Mouse (Mus musculus) megakaryocyte, embryonic 14.5 days (primary cell): ENCODE measurements around the gene Rap1gds1. TPM values are rescaled to one million over a fixed set of nuclear protein-coding genes. Genes with fewer than 3 reads are reported as not detected.

Experiments
- H3K27me3 ChIP-seq: replicated peaks from 2 replicates; pipeline ENCODE3; 2012; ENCODE audit warnings: inconsistent platforms
- H3K36me3 ChIP-seq: replicated peaks from 2 replicates; pipeline ENCODE3; 2012; ENCODE audit warnings: low read length, inconsistent platforms, mixed read lengths
- H3K4me1 ChIP-seq: 2 replicates; pipeline ENCODE4 v1.6.1; 2012; ENCODE audit warnings: inconsistent platforms
- H3K4me3 ChIP-seq: replicated peaks from 2 replicates; pipeline ENCODE3; 2012; ENCODE audit warnings: moderate library complexity, mild to moderate bottlenecking, inconsistent platforms
- H3K9me3 ChIP-seq: 2 replicates; pipeline ENCODE4 v1.6.1; 2012; ENCODE audit warnings: inconsistent platforms
- FLI1 ChIP-seq: IDR thresholded peaks from 2 replicates; pipeline ENCODE4 v1.6.1; 2012; ENCODE audit warnings: low read length, inconsistent platforms, mixed read lengths
- GATA1 ChIP-seq: IDR thresholded peaks from 3 replicates; pipeline ENCODE4 v1.6.1; 2012; ENCODE audit warnings: mixed read lengths, low read length, inconsistent platforms, borderline replicate concordance
- polyA plus RNA-seq: library from polyadenylated mRNA; stranded (reverse); fragments of >175 nt; gene quantifications from 2 replicates; pipeline ENCODE4 v1.2.3, GENCODE M21; 2012; ENCODE audit warnings: low replicate concordance; ENCODE audit not compliant: insufficient read depth

Gene Rap1gds1
- polyA plus RNA-seq, 1 experiment = 5.4 TPM

GRCm38 (mm10) chr3:139005669-139006068 lies 69.3 kb downstream of the Rap1gds1 start:
- Histone ChIP-seq H3K27me3 (no peaks in the 10 kb centered on the region), H3K36me3 (peaks cover 16% of the 10 kb centered on the region), H3K9me3 (no peaks in the 10 kb centered on the region), H3K4me1 (no peaks in the 10 kb centered on the region), H3K4me3 (no peak overlapping the region)
- no peak for TF ChIP-seq GATA1
- no peak for TF ChIP-seq FLI1

- no peak for TF ChIP-seq GATA1
- TF ChIP-seq FLI1 = no peak
- Histone ChIP-seq H3K4me3 (no peak overlapping the region), H3K9me3 (no peaks in the 10 kb centered on the region), H3K36me3 (peaks cover 31% of the 10 kb centered on the region), H3K27me3 (no peaks in the 10 kb centered on the region), H3K4me1 (no peaks in the 10 kb centered on the region)
These were observed 72.2 kb downstream of the Rap1gds1 start for GRCm38 (mm10) chr3:139002774-139003173.

DNA sequence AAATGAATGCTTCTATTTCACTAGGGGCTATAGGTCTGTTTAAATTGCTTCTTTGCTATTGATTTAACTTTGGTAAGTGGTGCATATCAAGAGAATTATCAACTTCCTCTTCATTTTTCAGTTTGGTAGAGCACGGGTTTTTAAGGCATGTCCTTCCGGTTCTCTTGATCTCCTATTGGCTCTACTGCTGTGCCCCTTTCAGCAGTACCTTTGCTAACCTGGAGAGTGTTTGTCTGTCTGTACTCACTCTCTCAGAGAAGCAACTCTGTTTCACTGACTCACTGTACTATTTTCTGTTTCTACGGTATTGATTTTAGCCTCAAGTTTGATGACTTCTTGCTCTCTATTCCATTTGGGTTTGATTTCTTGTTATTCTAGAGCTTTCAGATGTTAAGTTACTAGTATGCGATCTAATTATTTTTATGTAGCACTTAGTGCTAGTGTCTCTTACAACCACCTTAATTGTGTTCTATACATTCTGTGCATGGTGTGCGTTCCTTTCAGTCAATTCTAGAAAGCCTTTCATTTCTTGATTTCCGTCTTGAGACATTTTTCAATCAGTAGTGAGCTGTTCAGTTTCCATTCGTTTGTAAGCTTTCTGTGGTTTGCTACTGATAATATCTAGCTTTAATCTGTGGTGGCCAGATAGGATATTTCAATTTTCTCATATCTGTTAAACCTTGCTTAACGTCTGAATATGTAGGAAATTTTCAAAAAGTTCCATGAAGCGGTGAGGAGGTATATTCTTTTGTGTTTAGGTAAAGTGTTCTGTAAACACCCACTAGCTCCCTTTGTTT lies 74.7 kb downstream of the Rap1gds1 start:
- Histone ChIP-seq H3K4me1 (no peaks in the 10 kb centered on the region), H3K36me3 (peaks cover 52% of the 10 kb centered on the region), H3K4me3 (no peak overlapping the region), H3K27me3 (no peaks in the 10 kb centered on the region), H3K9me3 (peaks cover 13% of the 10 kb centered on the region)
- TF ChIP-seq GATA1 (no peak), FLI1 (no peak)

GRCm38 (mm10) chr3:138993473-138993872 lies 81.5 kb downstream of the Rap1gds1 start:
- TF ChIP-seq GATA1 (no peak), FLI1 (no peak)
- H3K27me3 ChIP-seq = no peaks in the 10 kb centered on the region
- H3K36me3 ChIP-seq = peaks cover 42% of the 10 kb centered on the region
- peaks cover 13% of the 10 kb centered on the region for H3K9me3 ChIP-seq
- H3K4me1 ChIP-seq = no peaks in the 10 kb centered on the region
- H3K4me3 ChIP-seq = no peak overlapping the region

GRCm38 (mm10) chr3:138991367-138991766 lies 83.6 kb downstream of the Rap1gds1 start:
- Histone ChIP-seq H3K4me3 (no peak overlapping the region), H3K36me3 (peaks cover 30% of the 10 kb centered on the region), H3K27me3 (no peaks in the 10 kb centered on the region), H3K4me1 (no peaks in the 10 kb centered on the region), H3K9me3 (peaks cover 3% of the 10 kb centered on the region; the same call in 1 of the 2 replicates)
- no peak for TF ChIP-seq GATA1

DNA sequence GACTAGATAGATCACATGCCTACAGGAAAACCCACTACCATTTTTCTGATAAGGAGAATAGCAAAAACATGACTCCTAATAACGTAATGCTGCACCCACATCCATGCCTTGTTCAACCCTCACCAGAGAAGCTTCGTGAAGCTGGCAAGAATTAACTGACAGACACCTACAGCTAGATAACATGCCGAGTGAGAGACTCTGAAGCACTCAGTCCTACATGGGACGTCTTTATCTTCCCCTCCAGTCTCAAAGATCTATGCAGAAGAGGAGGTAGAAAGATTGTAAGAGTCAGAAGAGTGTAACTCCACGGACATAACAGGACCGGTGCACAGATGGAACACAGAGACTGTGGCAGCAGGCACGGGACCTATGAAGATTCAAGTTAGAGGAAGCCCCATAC lies 85.9 kb downstream of the Rap1gds1 start:
- no peaks in the 10 kb centered on the region for H3K27me3 ChIP-seq
- H3K36me3 ChIP-seq = peaks cover 34% of the 10 kb centered on the region
- H3K4me3 ChIP-seq = no peak overlapping the region
- no peak for TF ChIP-seq FLI1
- TF ChIP-seq GATA1 = no peak
- H3K9me3 ChIP-seq = no peaks in the 10 kb centered on the region
- no peaks in the 10 kb centered on the region for H3K4me1 ChIP-seq

- Histone ChIP-seq H3K27me3 (no peaks in the 10 kb centered on the region), H3K4me3 (no peak overlapping the region), H3K9me3 (no peaks in the 10 kb centered on the region), H3K4me1 (no peaks in the 10 kb centered on the region), H3K36me3 (peaks cover 37% of the 10 kb centered on the region)
- TF ChIP-seq FLI1 = no peak
These were observed 87.0 kb downstream of the Rap1gds1 start for GRCm38 (mm10) chr3:138988004-138988403.

DNA sequence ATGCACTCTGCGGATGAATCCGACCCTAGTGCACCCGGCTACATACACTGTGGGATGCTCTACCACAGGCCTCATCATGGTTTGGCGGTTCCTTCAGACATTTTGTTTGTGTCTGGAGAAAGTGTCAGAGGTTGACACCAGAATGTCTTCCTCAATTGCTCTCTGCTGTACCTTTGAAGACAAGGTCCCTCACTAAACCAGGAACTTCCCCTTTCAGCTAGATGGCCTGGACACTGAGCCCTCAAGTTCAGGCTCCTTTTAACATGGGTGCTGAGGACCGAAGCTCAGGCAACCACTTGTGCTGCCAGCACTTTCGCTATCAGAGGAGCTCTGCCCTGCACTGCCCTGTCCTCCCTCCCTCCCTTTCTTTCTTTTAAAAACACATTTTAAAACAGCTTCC lies 92.8 kb downstream of the Rap1gds1 start:
- TF ChIP-seq GATA1 = no peak
- TF ChIP-seq FLI1 = no peak
- Histone ChIP-seq H3K9me3 (no peaks in the 10 kb centered on the region), H3K36me3 (peaks cover 49% of the 10 kb centered on the region), H3K4me1 (no peaks in the 10 kb centered on the region), H3K4me3 (no peak overlapping the region), H3K27me3 (no peaks in the 10 kb centered on the region)

- TF ChIP-seq FLI1 = no peak
- TF ChIP-seq GATA1 = no peak
- Histone ChIP-seq H3K27me3 (no peaks in the 10 kb centered on the region), H3K4me1 (no peaks in the 10 kb centered on the region), H3K9me3 (no peaks in the 10 kb centered on the region), H3K36me3 (peaks cover 52% of the 10 kb centered on the region), H3K4me3 (no peak overlapping the region)
These were observed 97.6 kb downstream of the Rap1gds1 start for GRCm38 (mm10) chr3:138977413-138977812.

GRCm38 (mm10) chr3:138967627-138968026 lies 107.4 kb downstream of the Rap1gds1 start:
- H3K36me3 ChIP-seq = peaks cover 30% of the 10 kb centered on the region
- no peak for TF ChIP-seq GATA1
- no peak for TF ChIP-seq FLI1
- no peaks in the 10 kb centered on the region for H3K27me3 ChIP-seq
- no peak overlapping the region for H3K4me3 ChIP-seq
- H3K9me3 ChIP-seq = no peaks in the 10 kb centered on the region
- H3K4me1 ChIP-seq = no peaks in the 10 kb centered on the region
